Mouse (Mus musculus) liver, adult 2 months (tissue): ENCODE results near the gene Sncb. TPM values are rescaled to one million over a fixed set of nuclear protein-coding genes. Genes with fewer than 3 reads are reported as not detected.

Experiments used
- DNase-seq: peaks from one replicate; pipeline ENCODE4 v3.0.0-alpha.2; 2011; ENCODE audit warnings: low read depth, low spot score; ENCODE audit errors: extremely low read depth
- H3K27ac ChIP-seq: fragments of 200-500 bp; replicated peaks from 2 replicates; pipeline ENCODE4 v1.5.1; 2012; ENCODE audit warnings: low read depth, mild to moderate bottlenecking, control low read depth, inconsistent platforms, low read length; ENCODE audit not compliant: insufficient read depth
- H3K27me3 ChIP-seq: fragments of 200-500 bp; 2 replicates; pipeline ENCODE4 v1.6.1; 2012; ENCODE audit warnings: mild to moderate bottlenecking, moderate library complexity, low read length, inconsistent platforms; ENCODE audit not compliant: control insufficient read depth, insufficient read depth
- H3K36me3 ChIP-seq: fragments of 200-500 bp; 2 replicates; pipeline ENCODE4 v1.6.1; 2012; ENCODE audit warnings: low read length, inconsistent platforms; ENCODE audit not compliant: control insufficient read depth, insufficient read depth
- H3K4me1 ChIP-seq: fragments of 200-500 bp; 2 replicates; pipeline ENCODE4 v1.6.1; 2011; ENCODE audit warnings: low read length; ENCODE audit not compliant: control insufficient read depth, insufficient read depth
- H3K4me3 ChIP-seq: fragments of 200-500 bp; 2 replicates; pipeline ENCODE4 v1.5.1; 2011; ENCODE audit warnings: low read depth, mild to moderate bottlenecking, control low read depth, low read length, moderate library complexity; ENCODE audit not compliant: insufficient read depth
- H3K79me2 ChIP-seq: fragments of 200-500 bp; 2 replicates; pipeline ENCODE4 v1.6.1; 2012; ENCODE audit warnings: inconsistent platforms, mild to moderate bottlenecking, low read length, moderate library complexity; ENCODE audit not compliant: control insufficient read depth, insufficient read depth
- H3K9ac ChIP-seq: fragments of 200-500 bp; 2 replicates; pipeline ENCODE4 v1.6.1; 2012; ENCODE audit warnings: low read depth, mild to moderate bottlenecking, control low read depth, inconsistent platforms, low read length
- CTCF ChIP-seq: fragments of 200-500 bp; IDR thresholded peaks from 2 replicates; pipeline ENCODE4 v1.5.1; 2011; ENCODE audit warnings: low read depth, low read length, control low read depth
- POLR2A ChIP-seq: fragments of 200-500 bp; IDR thresholded peaks from 2 replicates; pipeline ENCODE4 v1.6.1; 2011; ENCODE audit warnings: low read length, control low read depth; ENCODE audit not compliant: insufficient read depth; ENCODE audit errors: extremely low read depth
- WGBS: fragments of 180-500 bp; shearing (Covaris S2); methylation state at CpG from one replicate; pipeline ENCODE4 v1.1.7; 2018; 5-methylcytosine and 5-hydroxymethylcytosine counted together
- polyA plus RNA-seq: library from polyadenylated mRNA; depleted of rRNA; stranded (reverse); fragments of >200 nt; gene quantifications from 2 replicates; pipeline ENCODE4 v1.2.3, GENCODE M21; 2012
- total RNA-seq: library from RNA; depleted of rRNA; stranded (reverse); fragments of >200 nt; gene quantifications from 2 replicates; pipeline ENCODE4 v1.2.3, GENCODE M21; 2014

The Sncb gene
- total and polyA plus RNA-seq, 2 experiments: not detected

DNA sequence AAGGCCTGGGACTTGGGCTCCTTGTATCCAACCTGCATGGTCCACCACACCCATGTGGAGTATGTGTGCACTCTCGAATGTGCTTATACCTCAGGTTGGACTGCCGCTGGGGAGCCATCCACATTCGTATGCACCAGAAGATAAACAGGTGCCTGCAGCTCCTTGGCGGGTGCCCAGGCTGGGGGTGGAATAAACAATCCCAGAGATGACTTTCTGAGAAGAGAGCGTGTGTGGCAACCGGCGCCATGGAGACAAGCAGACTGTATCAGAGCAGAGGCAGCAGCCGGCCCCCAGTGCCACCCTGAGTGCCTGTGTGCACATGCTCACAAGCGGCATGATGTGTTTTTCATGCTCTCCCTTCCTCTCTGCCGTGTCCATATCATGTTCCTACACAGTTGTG, 13.7 kb downstream of the Sncb start:
- Histone ChIP-seq H3K9ac (no peak overlapping the region), H3K36me3 (no peaks in the 10 kb centered on the region), H3K4me3 (no peak overlapping the region), H3K27me3 (peaks cover 6% of the 10 kb centered on the region), H3K79me2 (no peaks in the 10 kb centered on the region), H3K27ac (no peak overlapping the region), H3K4me1 (no peaks in the 10 kb centered on the region)
- TF ChIP-seq CTCF (no peak), POLR2A (no peak)
- DNase-seq: no peak
- 64% methylated on average over 10 of the region's 10 CpGs for WGBS

DNA sequence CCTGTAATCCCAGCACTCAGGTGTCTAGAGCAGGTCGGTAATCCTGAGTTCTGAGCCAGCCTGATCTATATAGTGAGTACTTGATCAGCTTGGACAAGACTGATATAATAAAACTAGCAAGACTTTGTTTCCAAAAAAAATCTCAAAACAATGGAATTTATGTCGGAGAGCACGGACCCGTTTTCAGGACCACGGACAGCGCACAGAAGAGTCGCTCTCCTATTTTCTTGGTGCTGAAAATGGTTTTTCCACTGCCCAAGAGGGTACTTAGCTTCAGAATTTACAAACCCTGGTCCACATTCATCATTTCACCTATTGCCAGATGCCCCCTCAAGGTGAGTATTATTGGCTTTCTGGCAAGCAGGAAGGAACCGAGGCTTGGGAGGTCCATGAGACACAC, 15.7 kb downstream of the Sncb start:
- Histone ChIP-seq H3K27me3 (peaks cover 6% of the 10 kb centered on the region), H3K9ac (no peak overlapping the region), H3K4me3 (no peak overlapping the region), H3K36me3 (no peaks in the 10 kb centered on the region), H3K79me2 (no peaks in the 10 kb centered on the region), H3K4me1 (no peaks in the 10 kb centered on the region), H3K27ac (no peak overlapping the region)
- TF ChIP-seq CTCF (no peak), POLR2A (no peak)
- 5% methylated on average over 8 of the region's 8 CpGs for WGBS
- no peak for DNase-seq

DNA sequence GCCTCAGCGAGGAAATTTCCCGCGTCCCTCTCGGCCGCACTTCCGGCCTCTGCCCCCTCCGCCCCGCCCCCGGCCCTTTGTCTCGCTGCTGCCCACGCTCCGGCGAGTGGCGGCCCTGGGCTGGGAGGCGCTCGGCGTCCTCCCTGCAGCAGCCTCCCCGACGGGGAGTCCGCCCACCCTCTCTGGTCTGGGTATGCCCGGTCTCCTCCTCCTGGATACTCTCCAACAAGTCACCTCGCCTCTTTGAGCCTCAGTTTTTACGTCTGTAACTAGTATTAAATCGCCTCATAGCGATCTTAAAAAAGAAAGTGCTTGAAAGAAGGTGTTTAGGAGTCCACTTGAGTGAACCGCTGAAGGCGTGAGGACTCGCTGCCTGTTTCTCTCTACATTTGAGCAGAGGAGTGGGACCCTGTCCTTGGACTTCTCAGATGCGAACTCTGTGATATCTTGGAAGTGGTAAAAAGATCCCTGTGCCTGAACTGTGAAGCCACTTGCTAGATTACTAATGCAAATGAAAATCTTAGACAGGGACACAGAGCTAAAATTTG, 16.5 kb downstream of the Sncb start, which contains the start of gene Gprin1:
Gene Gprin1 (minus strand): TSS at position 11 of the 548 bp plus-strand sequence.
- Histone ChIP-seq H3K36me3 (no peaks in the 10 kb centered on the region), H3K27ac (no peak within 1 kb of the TSS), H3K27me3 (peaks cover 6% of the 10 kb centered on the region), H3K79me2 (no peaks in the 10 kb centered on the region), H3K4me3 (no peak within 1 kb of the TSS), H3K9ac (no peak within 1 kb of the TSS), H3K4me1 (no peaks in the 10 kb centered on the region)
- TF ChIP-seq POLR2A (no peak), CTCF (no peak)
- DNase-seq: no peak
- WGBS: 6% methylated on average over 29 of the region's 29 CpGs

DNA sequence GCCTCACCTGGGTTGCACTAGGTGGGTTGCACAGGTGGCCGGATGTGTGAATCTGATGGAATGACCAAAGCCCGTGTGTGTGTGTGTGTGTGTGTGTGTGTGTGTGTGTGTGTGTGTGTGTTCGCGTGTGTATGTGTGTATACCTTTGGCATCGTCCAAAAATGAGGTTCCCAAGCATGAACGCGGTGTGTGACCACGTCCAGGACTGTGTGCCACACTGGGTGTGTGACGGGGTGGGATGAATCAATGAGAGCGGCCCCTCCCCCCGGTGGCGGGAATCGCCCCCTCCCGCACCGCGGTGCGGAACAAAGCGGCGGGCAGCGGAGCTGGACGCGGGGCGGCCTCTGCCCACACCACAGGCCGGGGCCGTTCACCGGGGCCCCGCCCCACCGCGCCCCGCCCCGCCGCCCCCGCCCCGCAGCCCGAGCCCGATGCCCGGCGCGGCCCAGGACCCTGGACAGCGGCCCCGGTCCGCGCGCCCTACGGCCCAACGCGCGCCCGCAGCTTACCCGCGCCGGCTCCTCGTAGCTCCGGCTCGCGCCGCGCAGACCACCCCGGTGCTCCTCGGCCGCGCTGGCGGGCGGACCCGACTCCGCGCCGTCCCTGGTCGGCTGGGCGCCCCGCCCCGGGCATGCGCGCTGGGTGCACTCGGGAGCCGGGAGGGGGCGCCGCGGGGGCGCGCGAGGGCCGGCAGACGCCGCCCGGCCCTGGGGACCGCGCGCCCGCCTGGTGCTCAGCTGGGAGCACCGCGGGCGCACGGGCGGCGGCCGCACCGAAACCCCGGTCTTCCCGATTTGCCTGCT, 17.1 kb downstream of the Sncb start:
- Histone ChIP-seq H3K36me3 (no peaks in the 10 kb centered on the region), H3K27ac (no peak overlapping the region), H3K27me3 (peaks cover 6% of the 10 kb centered on the region), H3K9ac (no peak overlapping the region), H3K4me3 (no peak overlapping the region), H3K4me1 (no peaks in the 10 kb centered on the region), H3K79me2 (no peaks in the 10 kb centered on the region)
- TF ChIP-seq POLR2A: no peak
- TF ChIP-seq CTCF: no peak
- DNase-seq: no peak
- 3% methylated on average over 93 of the region's 100 CpGs for WGBS

DNA sequence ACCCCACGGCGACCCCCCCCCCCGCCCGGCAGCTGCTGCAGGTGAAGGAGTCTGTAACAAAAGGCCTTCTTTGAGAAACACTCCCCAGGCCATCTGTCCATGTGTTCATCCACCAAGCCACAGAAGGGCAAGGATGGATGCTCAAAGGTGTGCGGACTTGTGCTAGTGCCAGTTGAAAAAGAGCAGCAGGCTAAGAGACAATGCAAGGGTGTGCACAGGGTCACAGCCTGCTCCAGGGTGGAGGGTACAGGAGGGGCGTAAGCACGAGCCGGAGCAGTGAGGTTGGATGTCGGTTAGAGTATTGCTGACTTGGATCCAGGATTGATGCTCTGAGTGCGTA, 17.7 kb downstream of the Sncb start:
- no peak overlapping the region for H3K27ac ChIP-seq
- TF ChIP-seq CTCF (no peak), POLR2A (no peak)
- no peaks in the 10 kb centered on the region for H3K36me3 ChIP-seq
- H3K79me2 ChIP-seq: no peaks in the 10 kb centered on the region
- H3K4me1 ChIP-seq: no peaks in the 10 kb centered on the region
- no peak overlapping the region for H3K4me3 ChIP-seq
- 49% methylated on average over 10 of the region's 10 CpGs for WGBS
- DNase-seq: no peak
- peaks cover 6% of the 10 kb centered on the region for H3K27me3 ChIP-seq
- no peak overlapping the region for H3K9ac ChIP-seq

DNA sequence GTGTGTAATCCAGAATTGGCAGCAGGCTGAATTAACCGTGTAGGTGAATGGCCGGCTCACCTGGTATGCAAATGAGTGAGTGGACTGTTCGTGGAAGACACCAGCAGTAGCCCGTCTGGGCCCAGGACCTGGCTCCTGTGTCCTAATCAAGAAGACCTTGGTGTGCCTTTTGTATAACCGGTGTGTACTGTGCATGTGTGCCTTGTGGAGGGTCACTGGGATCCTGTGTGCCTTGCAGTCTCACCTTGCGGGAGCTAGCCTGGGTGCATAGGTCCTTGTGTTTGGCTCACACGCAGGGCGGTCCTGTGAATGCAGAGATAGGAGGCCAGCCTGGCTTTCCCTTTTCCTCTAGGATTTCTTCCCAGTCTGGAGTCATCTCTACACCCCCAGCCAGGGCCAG, 18.2 kb downstream of the Sncb start:
- H3K4me1 ChIP-seq: no peaks in the 10 kb centered on the region
- no peak for TF ChIP-seq POLR2A
- no peak for TF ChIP-seq CTCF

More for the DNA sequence above, 18.2 kb downstream of the Sncb start:
- no peak overlapping the region for H3K9ac ChIP-seq
- peaks cover 6% of the 10 kb centered on the region for H3K27me3 ChIP-seq
- DNase-seq: no peak
- WGBS: 75% methylated on average over 8 of the region's 8 CpGs
- no peak overlapping the region for H3K27ac ChIP-seq
- H3K79me2 ChIP-seq: no peaks in the 10 kb centered on the region
- no peak overlapping the region for H3K4me3 ChIP-seq
- H3K36me3 ChIP-seq: no peaks in the 10 kb centered on the region
